Mouse (Mus musculus) CH12.LX (cell line): ENCODE results near the gene Phf7. TPM values are rescaled to one million over a fixed set of nuclear protein-coding genes. Genes with fewer than 3 reads are reported as not detected.

ENCODE experiments used
- DNase-seq: peaks from one replicate; pipeline ENCODE4 v3.0.0-alpha.2; 2013; ENCODE audit errors: extremely low read depth
- H3K27ac ChIP-seq: 2 replicates; pipeline ENCODE4 v1.5.1; 2012; ENCODE audit warnings: low read depth, mild to moderate bottlenecking, control low read depth, moderate library complexity; ENCODE audit not compliant: insufficient read depth
- H3K27me3 ChIP-seq: replicated peaks from 2 replicates; pipeline ENCODE3; 2012; ENCODE audit warnings: inconsistent platforms
- H3K36me3 ChIP-seq, 2 experiments: replicated peaks in 1 of 2; 2 replicates each; pipeline versions ENCODE3 to v1.6.1; 2012; ENCODE audit warnings: inconsistent platforms in 1 of 2, low read length in 1 of 2, mild to moderate bottlenecking in 1 of 2, mixed read lengths in 1 of 2, moderate library complexity in 1 of 2; ENCODE audit not compliant: control insufficient read depth in 1 of 2, insufficient read depth in 1 of 2
- H3K4me1 ChIP-seq, 2 experiments: 2 replicates each; pipeline ENCODE4 v1.6.1; 2012; ENCODE audit warnings: inconsistent platforms in 1 of 2, moderate library complexity in 1 of 2; ENCODE audit not compliant: insufficient read depth in 2 of 2, control insufficient read depth in 1 of 2
- H3K4me2 ChIP-seq: 2 replicates; pipeline ENCODE4 v1.6.1; 2012; ENCODE audit warnings: low read depth, mild to moderate bottlenecking, control low read depth; ENCODE audit not compliant: poor library complexity, insufficient read depth, severe bottlenecking
- H3K4me3 ChIP-seq, 3 experiments: fragments of 150-350 bp in 1 of 3; sonication (generic) in 1 of 3; replicated peaks in 1 of 3; 2 replicates each; pipeline versions ENCODE3 to v1.5.1; 2011 to 2012; ENCODE audit warnings: low read depth in 2 of 3, low read length in 2 of 3, mild to moderate bottlenecking in 2 of 3, moderate library complexity in 2 of 3, control low read depth in 1 of 3, improper control_type of control experiment in 1 of 3, inconsistent platforms in 1 of 3, mixed read lengths in 1 of 3; ENCODE audit not compliant: poor library complexity in 1 of 3
- H3K79me2 ChIP-seq: replicated peaks from 2 replicates; pipeline ENCODE4 v1.6.1; 2012; ENCODE audit warnings: mild to moderate bottlenecking, moderate library complexity; ENCODE audit not compliant: control insufficient read depth, poor library complexity, insufficient read depth, severe bottlenecking; ENCODE audit errors: extremely low read depth
- H3K9ac ChIP-seq: 2 replicates; pipeline ENCODE4 v1.6.1; 2012; ENCODE audit warnings: low read depth, mild to moderate bottlenecking, control low read depth, moderate library complexity; ENCODE audit not compliant: insufficient read depth
- H3K9me3 ChIP-seq: replicated peaks from 2 replicates; pipeline ENCODE3; 2012; ENCODE audit warnings: low read length, inconsistent platforms, mixed read lengths
- BHLHE40 ChIP-seq: IDR thresholded peaks from 2 replicates; pipeline ENCODE4 v1.6.1; 2011; ENCODE audit warnings: mild to moderate bottlenecking, low read depth, low read length, improper control_type of control experiment
- CHD1 ChIP-seq: IDR thresholded peaks from 2 replicates; pipeline ENCODE4 v1.6.1; 2012; ENCODE audit warnings: low read depth, low read length, improper control_type of control experiment, inconsistent platforms
- CTCF ChIP-seq, 2 experiments: IDR thresholded peaks in 1 of 2; conservative IDR thresholded peaks in 1 of 2; 2 replicates each; pipeline ENCODE4 v1.5.1; 2011 to 2012; ENCODE audit warnings: low read depth in 2 of 2, low read length in 2 of 2, improper control_type of control experiment in 1 of 2, inconsistent platforms in 1 of 2, mild to moderate bottlenecking in 1 of 2, moderate library complexity in 1 of 2
- ELF1 ChIP-seq: IDR thresholded peaks from 2 replicates; pipeline ENCODE4 v1.6.1; 2014; ENCODE audit warnings: low read depth, mild to moderate bottlenecking, inconsistent platforms, low read length, improper control_type of control experiment
- HCFC1 ChIP-seq: IDR thresholded peaks from 2 replicates; pipeline ENCODE4 v1.6.1; 2012; ENCODE audit warnings: low read depth, mild to moderate bottlenecking, inconsistent platforms, low read length, improper control_type of control experiment
- IRF4 ChIP-seq: IDR thresholded peaks from 2 replicates; pipeline ENCODE4 v1.6.1; 2014; ENCODE audit warnings: low read depth, mild to moderate bottlenecking, inconsistent platforms, low read length, improper control_type of control experiment
- JUN ChIP-seq: IDR thresholded peaks from 2 replicates; pipeline ENCODE4 v1.6.1; 2011; ENCODE audit warnings: low read depth, mild to moderate bottlenecking, low read length, improper control_type of control experiment, moderate library complexity; ENCODE audit not compliant: insufficient read depth
- JUND ChIP-seq: conservative IDR thresholded peaks from 2 replicates; pipeline ENCODE4 v1.6.1; 2011; ENCODE audit warnings: low read depth, low read length, improper control_type of control experiment
- KAT2A ChIP-seq: IDR thresholded peaks from 2 replicates; pipeline ENCODE4 v1.6.1; 2012; ENCODE audit warnings: low read length, improper control_type of control experiment, inconsistent platforms; ENCODE audit not compliant: insufficient replicate concordance
- MAFK ChIP-seq: IDR thresholded peaks from 2 replicates; pipeline ENCODE4 v1.6.1; 2011; ENCODE audit warnings: low read length, improper control_type of control experiment; ENCODE audit not compliant: insufficient replicate concordance
- MAX ChIP-seq: IDR thresholded peaks from 2 replicates; pipeline ENCODE4 v1.6.1; 2011; ENCODE audit warnings: low read length, improper control_type of control experiment
- MAZ ChIP-seq: IDR thresholded peaks from 2 replicates; pipeline ENCODE4 v1.6.1; 2012; ENCODE audit warnings: low read depth, mild to moderate bottlenecking, inconsistent platforms, low read length, improper control_type of control experiment, moderate library complexity
- MXI1 ChIP-seq: IDR thresholded peaks from 2 replicates; pipeline ENCODE4 v1.6.1; 2011; ENCODE audit warnings: mild to moderate bottlenecking, low read depth, low read length, improper control_type of control experiment
- MYC ChIP-seq: IDR thresholded peaks from 2 replicates; pipeline ENCODE4 v1.6.1; 2011; ENCODE audit warnings: low read depth, mild to moderate bottlenecking, improper control_type of control experiment, low read length
- NELFE ChIP-seq: IDR thresholded peaks from 2 replicates; pipeline ENCODE4 v1.6.1; 2011; ENCODE audit warnings: low read depth, low read length, improper control_type of control experiment
- NRF1 ChIP-seq: IDR thresholded peaks from 2 replicates; pipeline ENCODE4 v1.6.1; 2014; ENCODE audit warnings: low read depth, mild to moderate bottlenecking, inconsistent platforms, low read length, improper control_type of control experiment, moderate library complexity
- POLR2AphosphoS2 ChIP-seq: IDR thresholded peaks from 2 replicates; pipeline ENCODE4 v1.6.1; 2011; ENCODE audit warnings: low read depth, low read length, improper control_type of control experiment
- RAD21 ChIP-seq: IDR thresholded peaks from 2 replicates; pipeline ENCODE4 v1.6.1; 2011; ENCODE audit warnings: low read depth, mild to moderate bottlenecking, low read length, improper control_type of control experiment, moderate library complexity
- RCOR1 ChIP-seq: conservative IDR thresholded peaks from 2 replicates; pipeline ENCODE4 v1.6.1; 2012; ENCODE audit warnings: low read depth, mild to moderate bottlenecking, inconsistent platforms, low read length, improper control_type of control experiment
- SMC3 ChIP-seq: IDR thresholded peaks from 2 replicates; pipeline ENCODE4 v1.6.1; 2011; ENCODE audit warnings: low read depth, low read length, improper control_type of control experiment
- TBP ChIP-seq: conservative IDR thresholded peaks from 2 replicates; pipeline ENCODE4 v1.6.1; 2011; ENCODE audit warnings: low read depth, low read length, improper control_type of control experiment
- UBTF ChIP-seq: IDR thresholded peaks from 2 replicates; pipeline ENCODE4 v1.6.1; 2012; ENCODE audit warnings: low read depth, mild to moderate bottlenecking, inconsistent platforms, low read length, improper control_type of control experiment, moderate library complexity
- USF1 ChIP-seq: IDR thresholded peaks from 2 replicates; pipeline ENCODE4 v1.6.1; 2014; ENCODE audit warnings: low read depth, mild to moderate bottlenecking, inconsistent platforms, low read length, improper control_type of control experiment
- USF2 ChIP-seq: conservative IDR thresholded peaks from 2 replicates; pipeline ENCODE4 v1.6.1; 2011; ENCODE audit warnings: low read depth, low read length, improper control_type of control experiment
- dilution Hi-C: fragments of 300-500 bp; cut with MboI; formaldehyde crosslinking; loops from 2 replicates; pipeline ENCODE4 v1.14.3; 2020; ENCODE audit warnings: low sequenced_read_pairs; ENCODE audit not compliant: extremely low pct_unique_long_range_greater_than_20kb, extremely low pct_ligation_motif_present
- in situ Hi-C: fragments of 300-500 bp; cut with MboI; formaldehyde crosslinking; loops from 3 replicates; pipeline ENCODE4 v1.14.3; 2019; ENCODE audit warnings: low sequenced_read_pairs, low pct_ligation_motif_present, low pct_unique_long_range_greater_than_20kb, mixed read lengths
- polyA plus RNA-seq: library from polyadenylated mRNA; unstranded; fragments of >175 nt; gene quantifications from 2 replicates; pipeline ENCODE4 v1.2.1, GENCODE M21; 2012; ENCODE audit warnings: low read depth; ENCODE audit not compliant: insufficient read length
- total RNA-seq, 2 experiments: library from RNA; depleted of rRNA; stranded (reverse); fragments of 300-350 nt in 1 of 2; fragments of >200 nt in 1 of 2; gene quantifications; 2 replicates each; pipeline ENCODE4 v1.2.3; 2012 to 2014

The Phf7 gene
- total and polyA plus RNA-seq, 3 experiments = 10.0 to 13.9 (median 13.5) TPM

DNA sequence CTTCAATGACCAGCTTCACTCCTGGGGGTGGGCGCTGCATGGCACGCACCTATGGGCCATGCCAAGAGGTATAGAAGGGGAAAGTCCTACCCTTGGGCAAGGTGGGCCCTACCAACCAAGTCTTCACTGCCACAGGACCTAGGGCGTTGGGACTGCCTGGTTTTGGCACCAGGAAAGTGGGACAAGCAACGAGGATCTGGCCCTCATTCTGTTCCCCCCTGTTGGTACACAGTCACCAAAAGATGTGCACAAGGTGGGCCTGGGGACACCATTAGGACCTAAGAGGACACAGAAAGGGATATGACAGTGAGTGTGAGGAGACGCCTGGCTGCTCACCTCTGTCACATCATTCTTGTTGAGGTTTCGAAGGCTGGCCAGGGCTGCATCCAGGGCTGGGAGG, 20.0 kb upstream of the Phf7 start:
- in situ Hi-C loops (loop anchor here (5.0 kb wide), 2 partner anchors 46 to 191 kb away; no protein-coding TSS in a partner anchor), dilution Hi-C loops (no loop called here)
- Histone ChIP-seq H3K4me1 (peaks cover 0 to 6% of the 10 kb centered on the region in 2 experiments; a peak in 3 of 4 replicates), H3K79me2 (no peaks in the 10 kb centered on the region), H3K9me3 (no peaks in the 10 kb centered on the region), H3K27me3 (no peaks in the 10 kb centered on the region), H3K36me3 (no peaks in the 10 kb centered on the region), H3K27ac (no peak overlapping the region), H3K4me3 (no peak overlapping the region), H3K4me2 (no peak overlapping the region), H3K9ac (no peak overlapping the region)
- TF ChIP-seq JUN (no peak), BHLHE40 (no peak), MAX (no peak), TBP (no peak)
- DNase-seq = no peak

DNA sequence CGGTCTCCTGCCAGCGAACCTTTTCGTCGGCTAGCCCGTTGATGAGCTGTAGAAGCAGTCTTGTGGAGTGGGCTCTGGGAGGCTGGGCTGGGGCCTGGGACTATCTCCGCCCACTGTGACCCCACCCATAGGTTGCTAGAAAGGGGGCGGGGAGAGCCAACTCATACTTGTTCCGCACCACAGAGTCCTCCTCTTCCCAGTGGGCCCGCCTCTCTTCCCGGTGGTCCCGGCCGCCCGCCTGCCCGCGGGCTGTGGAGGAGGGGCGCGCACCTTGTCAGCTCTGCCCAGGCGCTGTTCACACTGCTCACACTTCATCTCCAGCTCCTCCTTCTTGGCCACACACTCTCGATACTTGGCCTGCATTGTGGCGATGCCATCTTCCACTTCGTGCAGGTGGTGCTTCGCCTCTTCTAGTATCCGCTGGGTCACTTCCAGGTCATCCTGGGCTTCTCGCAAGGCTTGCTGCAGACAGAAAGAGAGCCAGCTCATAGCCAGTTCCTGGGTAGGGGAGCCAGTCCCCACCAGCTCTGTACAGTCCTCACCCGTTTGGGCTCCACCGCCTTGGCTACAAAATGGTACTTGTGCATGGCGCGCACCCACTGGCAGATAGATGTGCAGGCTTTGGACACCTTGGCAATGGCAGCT, 18.5 kb upstream of the Phf7 start:
- Histone ChIP-seq H3K4me1 (peaks cover 0 to 6% of the 10 kb centered on the region in 2 experiments; a peak in 3 of 4 replicates), H3K9me3 (no peaks in the 10 kb centered on the region), H3K27me3 (no peaks in the 10 kb centered on the region), H3K4me3 (no peak overlapping the region), H3K4me2 (no peak overlapping the region), H3K36me3 (no peaks in the 10 kb centered on the region), H3K79me2 (no peaks in the 10 kb centered on the region), H3K27ac (no peak overlapping the region), H3K9ac (no peak overlapping the region)
- dilution Hi-C loops = no loop called here
- DNase-seq = no peak
- in situ Hi-C loops = loop anchor here (5.0 kb wide), 2 partner anchors 48 to 193 kb away; no protein-coding TSS in a partner anchor
- TF ChIP-seq RCOR1 (no peak), CHD1 (no peak), POLR2AphosphoS2 (no peak), KAT2A (no peak), BHLHE40 (no peak), RAD21 (no peak), MXI1 (no peak)

DNA sequence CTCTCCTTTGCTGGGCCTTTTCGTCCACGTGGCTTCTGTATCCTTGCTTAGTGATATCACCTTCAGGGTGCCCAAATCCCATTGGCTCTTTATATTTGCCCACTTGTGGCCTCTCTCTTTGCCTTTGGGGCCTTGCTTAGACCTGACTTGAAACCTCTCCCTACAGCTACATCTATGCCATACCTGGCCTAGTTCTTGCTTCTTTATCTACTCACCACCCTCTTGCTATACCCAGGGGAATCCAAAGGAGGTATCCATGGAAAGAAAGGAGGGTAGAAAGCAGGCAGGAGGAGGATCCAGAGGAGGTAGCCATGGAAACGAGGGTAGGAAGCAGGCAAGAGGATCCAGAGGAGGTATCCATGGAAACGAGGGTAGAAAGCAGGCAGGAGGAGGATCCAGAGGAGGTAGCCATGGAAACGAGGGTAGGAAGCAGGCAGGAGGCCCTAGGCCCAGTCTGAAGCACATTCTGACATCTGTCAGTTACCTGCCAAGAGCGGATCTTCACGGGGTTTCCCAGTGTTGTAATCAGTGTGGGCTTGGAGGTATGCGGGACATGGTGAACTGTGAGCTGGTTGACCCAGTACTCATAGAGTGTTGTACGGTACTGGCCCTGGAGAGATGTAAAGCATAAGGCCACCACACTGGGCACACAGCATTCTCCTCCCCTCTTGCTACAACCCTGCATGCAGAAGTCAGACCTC, 17.3 kb upstream of the Phf7 start:
- no peak overlapping the region for H3K9ac ChIP-seq
- H3K9me3 ChIP-seq = no peaks in the 10 kb centered on the region
- H3K27me3 ChIP-seq = no peaks in the 10 kb centered on the region
- no peak overlapping the region for H3K27ac ChIP-seq
- no peak overlapping the region for H3K4me2 ChIP-seq
- no peak for DNase-seq
- H3K4me1 ChIP-seq = peaks cover 0 to 6% of the 10 kb centered on the region in 2 experiments; a peak in 3 of 4 replicates
- dilution Hi-C loops = no loop called here
- no peak overlapping the region for H3K4me3 ChIP-seq
- in situ Hi-C loops = no loop called here
- peaks cover 0 to 8% of the 10 kb centered on the region in 2 experiments for H3K36me3 ChIP-seq
- no peaks in the 10 kb centered on the region for H3K79me2 ChIP-seq
- TF ChIP-seq MXI1 = no peak
- TF ChIP-seq MAFK = no peak
- TF ChIP-seq MAZ = no peak
- TF ChIP-seq NELFE = no peak
- no peak for TF ChIP-seq MYC
- TF ChIP-seq RCOR1 = no peak
- TF ChIP-seq RAD21 = no peak
- TF ChIP-seq HCFC1 = no peak
- no peak for TF ChIP-seq USF2
- TF ChIP-seq UBTF = no peak
- no peak for TF ChIP-seq SMC3
- TF ChIP-seq IRF4 = no peak
- no peak for TF ChIP-seq ELF1
- no peak for TF ChIP-seq JUND
- no peak for TF ChIP-seq NRF1
- no peak for TF ChIP-seq USF1
- no peak for TF ChIP-seq CTCF (conservative IDR thresholded peaks at IDR 0.05 in 1 of 2, IDR thresholded peaks at IDR 0.05 in 1 of 2; ENCODE audit: low read depth in 2 of 2, low read length in 2 of 2)
